Mouse (Mus musculus) midbrain, embryonic 13.5 days (tissue): ENCODE results near the gene Chrm3. TPM values are rescaled to one million over a fixed set of nuclear protein-coding genes. Genes with fewer than 3 reads are reported as not detected.
"Not testable (repeated sequence)": the region's sequence is repeated elsewhere in the genome, so short reads cannot be mapped to it uniquely, and the experiment has no call there.

Experiments
- ATAC-seq: fragments of 200-750 bp; cut with Nextera tagmentation; 2 replicates; pipeline ENCODE4 v1.8.0; 2017; ENCODE audit warnings: mild to moderate bottlenecking, moderate TSS enrichment, moderate library complexity
- H3K27ac ChIP-seq: fragments of 300-500 bp; sonication (generic); 2 replicates; pipeline ENCODE4 v1.5.1; 2015; ENCODE audit warnings: inconsistent platforms, mild to moderate bottlenecking, moderate library complexity
- H3K27me3 ChIP-seq: fragments of 300-500 bp; sonication (generic); 2 replicates; pipeline ENCODE4 v1.6.1; 2015; ENCODE audit warnings: mild to moderate bottlenecking, inconsistent platforms
- H3K36me3 ChIP-seq: fragments of 300-500 bp; sonication (generic); 2 replicates; pipeline ENCODE4 v1.6.1; 2015; ENCODE audit warnings: mild to moderate bottlenecking, inconsistent platforms
- H3K4me1 ChIP-seq: fragments of 300-500 bp; sonication (generic); replicated peaks from 2 replicates; pipeline ENCODE4 v1.6.1; 2015; ENCODE audit warnings: inconsistent platforms
- H3K4me2 ChIP-seq: fragments of 300-500 bp; sonication (generic); replicated peaks from 2 replicates; pipeline ENCODE4 v1.6.1; 2015; ENCODE audit warnings: moderate library complexity, mild to moderate bottlenecking, inconsistent platforms
- H3K4me3 ChIP-seq: fragments of 300-500 bp; sonication (generic); replicated peaks from 2 replicates; pipeline ENCODE4 v1.5.1; 2015; ENCODE audit warnings: mild to moderate bottlenecking, inconsistent platforms
- H3K9ac ChIP-seq: fragments of 300-500 bp; sonication (generic); replicated peaks from 2 replicates; pipeline ENCODE4 v1.6.1; 2015; ENCODE audit warnings: mild to moderate bottlenecking, inconsistent platforms
- H3K9me3 ChIP-seq: fragments of 300-500 bp; sonication (generic); 2 replicates; pipeline ENCODE4 v1.6.1; 2016; ENCODE audit warnings: mild to moderate bottlenecking, inconsistent platforms
- WGBS: fragments of 180-500 bp; shearing (Covaris S2); methylation state at CpG from one replicate; pipeline ENCODE4 v1.1.7; 2015; 5-methylcytosine and 5-hydroxymethylcytosine counted together
- polyA plus RNA-seq: library from polyadenylated mRNA; unstranded; fragments of >200 nt; fragmentation: Nextera tagmentation; extraction: Ambion mirVana; gene quantifications from 2 replicates; pipeline ENCODE4 v1.2.1, GENCODE M21; 2015

The Chrm3 gene
- 1.4 and 1.5 TPM in 2 replicates for polyA plus RNA-seq

- Histone ChIP-seq H3K9me3 (no peaks in the 10 kb centered on the region), H3K4me2 (peak within 1 kb of the TSS; percentile 83), H3K36me3 (no peaks in the 10 kb centered on the region), H3K27ac (0 out of 2 replicates have a peak within 1 kb of the TSS, but pooled peaks have one; percentile 2), H3K27me3 (peaks cover 43% of the 10 kb centered on the region), H3K9ac (peak within 1 kb of the TSS; percentile 66), H3K4me1 (peaks cover 15% of the 10 kb centered on the region), H3K4me3 (peak within 1 kb of the TSS; percentile 69)
- WGBS = 1% methylated on average over 18 of the region's 18 CpGs
- ATAC-seq = peak; percentile 93
Measured at GRCm38 (mm10) chr13:10360777-10361176, at the start of gene Chrm3. Gene Chrm3, minus strand, starts transcription at chr13:10360847.

DNA sequence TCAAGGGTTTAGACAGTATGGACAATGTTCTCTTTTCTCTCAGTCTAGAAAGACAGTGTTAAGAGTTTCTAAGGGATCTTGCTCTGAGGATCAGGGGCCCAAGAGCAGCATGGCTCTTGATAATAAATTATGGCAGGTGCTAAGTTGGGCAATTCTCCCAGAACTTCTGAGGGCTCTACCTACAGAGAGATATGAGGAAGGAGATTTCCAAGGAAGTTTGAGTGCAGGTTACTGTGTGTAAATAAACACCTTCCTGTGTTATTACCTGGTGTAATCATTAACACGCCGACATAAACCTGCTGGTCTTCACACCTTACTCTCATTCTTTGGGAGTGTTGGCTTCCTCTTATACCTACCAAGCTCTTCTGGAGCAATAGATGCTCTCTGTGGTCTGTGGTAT lies 33.7 kb upstream of the Chrm3 start:
- no peak overlapping the region for H3K4me3 ChIP-seq
- no peak overlapping the region for H3K27ac ChIP-seq
- WGBS = 95% methylated on average over 2 of the region's 2 CpGs
- no peaks in the 10 kb centered on the region for H3K4me1 ChIP-seq
- H3K9me3 ChIP-seq = no peaks in the 10 kb centered on the region
- no peaks in the 10 kb centered on the region for H3K27me3 ChIP-seq
- no peak overlapping the region for H3K4me2 ChIP-seq
- no peaks in the 10 kb centered on the region for H3K36me3 ChIP-seq
- no peak for ATAC-seq
- no peak overlapping the region for H3K9ac ChIP-seq

DNA sequence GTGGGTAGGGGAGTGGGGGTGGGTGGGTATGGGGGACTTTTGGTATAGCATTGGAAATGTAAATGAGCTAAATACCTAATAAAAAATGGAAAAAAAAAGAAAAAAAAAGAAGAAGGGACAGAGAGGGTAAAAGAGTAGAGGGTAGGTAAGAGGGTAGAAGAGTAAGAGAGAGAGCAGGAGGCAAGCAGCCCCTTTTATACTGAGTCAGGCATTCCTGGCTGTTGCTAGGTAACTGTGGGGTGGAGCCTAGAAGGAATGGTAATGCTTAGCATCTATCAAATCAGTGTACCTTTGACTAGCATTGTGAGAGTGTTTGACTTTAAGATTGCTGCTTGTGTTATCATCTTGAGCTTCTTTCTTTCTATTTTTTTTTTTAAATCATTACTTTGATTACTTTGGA lies 14.8 kb upstream of the Chrm3 start:
- not testable (repeated sequence) for H3K4me3 ChIP-seq, H3K9ac ChIP-seq, H3K36me3 ChIP-seq, ATAC-seq, H3K27ac ChIP-seq, H3K4me1 ChIP-seq, H3K9me3 ChIP-seq, H3K4me2 ChIP-seq, H3K27me3 ChIP-seq

DNA sequence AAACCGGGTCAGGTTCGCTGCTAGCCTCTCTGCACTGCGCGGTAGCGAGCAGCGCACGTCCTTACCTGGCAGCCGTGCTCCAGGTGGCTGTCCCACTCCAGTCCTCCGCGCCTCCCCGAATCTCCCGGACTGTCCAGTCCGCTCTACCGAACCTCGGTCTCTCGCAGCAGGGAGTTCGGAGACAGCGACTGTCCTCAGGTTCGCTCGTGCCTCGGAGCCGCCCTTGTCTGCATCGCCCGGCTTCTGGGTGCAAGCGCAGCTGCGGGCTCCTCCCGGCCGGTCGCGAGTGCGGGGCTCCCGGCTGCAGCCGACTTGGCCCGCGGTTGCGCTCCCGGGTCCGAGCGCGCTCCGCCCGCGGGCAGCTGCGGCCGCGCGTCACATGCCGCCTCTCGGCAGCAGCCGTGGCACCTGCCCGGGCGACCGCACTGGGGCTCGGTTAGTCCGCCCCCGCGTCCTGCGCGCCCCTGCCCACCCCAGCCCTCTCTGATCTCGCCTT lies 400 bp downstream of the Chrm3 start:
- WGBS = 0% methylated on average over 39 of the region's 60 CpGs
- peaks cover 43% of the 10 kb centered on the region for H3K27me3 ChIP-seq
- H3K27ac ChIP-seq = 0 out of 2 replicates have a peak overlapping the region, but pooled peaks have one; percentile 2
- H3K9ac ChIP-seq = peak overlapping the region; percentile 66
- H3K36me3 ChIP-seq = no peaks in the 10 kb centered on the region
- peak overlapping the region; percentile 83 for H3K4me2 ChIP-seq
- H3K9me3 ChIP-seq = no peaks in the 10 kb centered on the region
- H3K4me1 ChIP-seq = peaks cover 15% of the 10 kb centered on the region
- peak; percentile 85 for ATAC-seq
- H3K4me3 ChIP-seq = peak overlapping the region; percentile 69

- Histone ChIP-seq H3K27me3 (peaks cover 43% of the 10 kb centered on the region), H3K27ac (0 out of 2 replicates have a peak overlapping the region, but pooled peaks have one; percentile 2), H3K36me3 (no peaks in the 10 kb centered on the region), H3K9ac (peak overlapping the region; percentile 66), H3K4me3 (peak overlapping the region; percentile 69), H3K4me1 (peaks cover 15% of the 10 kb centered on the region), H3K4me2 (peak overlapping the region; percentile 83), H3K9me3 (no peaks in the 10 kb centered on the region)
- no peak; the same call in 1 of the 2 replicates for ATAC-seq
- WGBS = 2% methylated on average over 26 of the region's 26 CpGs
Measured at GRCm38 (mm10) chr13:10359516-10360198, 990 bp downstream of the Chrm3 start.

GRCm38 (mm10) chr13:10355796-10356195 lies 4.9 kb downstream of the Chrm3 start:
- Histone ChIP-seq H3K4me1 (peaks cover 10% of the 10 kb centered on the region), H3K9ac (no peak overlapping the region), H3K4me2 (no peak overlapping the region), H3K9me3 (no peaks in the 10 kb centered on the region), H3K27me3 (peaks cover 21% of the 10 kb centered on the region), H3K36me3 (no peaks in the 10 kb centered on the region), H3K27ac (no peak overlapping the region), H3K4me3 (no peak overlapping the region)
- 89% methylated on average over 5 of the region's 5 CpGs for WGBS
- ATAC-seq = no peak

GRCm38 (mm10) chr13:10354885-10355575 lies 5.6 kb downstream of the Chrm3 start:
- Histone ChIP-seq H3K9ac (no peak overlapping the region), H3K27me3 (peaks cover 18% of the 10 kb centered on the region), H3K4me2 (no peak overlapping the region), H3K27ac (no peak overlapping the region), H3K4me3 (no peak overlapping the region), H3K9me3 (no peaks in the 10 kb centered on the region), H3K4me1 (peaks cover 7% of the 10 kb centered on the region), H3K36me3 (no peaks in the 10 kb centered on the region)
- no peak for ATAC-seq
- 81% methylated on average over 2 of the region's 2 CpGs for WGBS

GRCm38 (mm10) chr13:10352141-10352540 lies 8.5 kb downstream of the Chrm3 start:
- no peak for ATAC-seq

DNA sequence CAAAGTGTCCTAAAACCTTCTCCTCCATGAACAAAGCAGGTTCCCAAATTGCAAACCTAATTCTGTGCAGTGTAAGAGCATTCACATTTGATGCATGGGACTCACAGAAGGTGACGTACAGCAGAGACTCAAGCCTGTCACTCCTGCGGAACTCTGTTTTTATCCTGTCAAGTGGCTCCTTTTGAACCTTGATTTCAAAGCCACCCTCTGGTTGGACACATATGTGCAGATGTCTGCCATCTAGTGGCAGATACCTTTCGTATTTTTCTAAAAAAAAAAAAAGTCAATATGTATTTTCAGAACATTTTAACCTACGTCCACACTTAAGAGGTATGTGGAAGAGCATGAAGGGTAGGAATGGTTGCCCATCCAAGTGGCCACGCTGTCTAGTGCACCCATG lies 16.3 kb downstream of the Chrm3 start:
- no peak for ATAC-seq
- no peaks in the 10 kb centered on the region for H3K27me3 ChIP-seq
- H3K4me3 ChIP-seq = no peak overlapping the region
- no peak overlapping the region for H3K4me2 ChIP-seq
- no peaks in the 10 kb centered on the region for H3K9me3 ChIP-seq
- WGBS = 68% methylated on average over 5 of the region's 5 CpGs
- no peak overlapping the region for H3K9ac ChIP-seq
- no peaks in the 10 kb centered on the region for H3K36me3 ChIP-seq
- no peaks in the 10 kb centered on the region for H3K4me1 ChIP-seq
- H3K27ac ChIP-seq = no peak overlapping the region

More at GRCm38 (mm10) chr13:10352141-10352540, 8.5 kb downstream of the Chrm3 start:
- H3K27me3 ChIP-seq = no peaks in the 10 kb centered on the region
- H3K4me2 ChIP-seq = no peak overlapping the region
- no peaks in the 10 kb centered on the region for H3K36me3 ChIP-seq
- H3K9me3 ChIP-seq = no peaks in the 10 kb centered on the region
- H3K4me3 ChIP-seq = no peak overlapping the region
- no peaks in the 10 kb centered on the region for H3K4me1 ChIP-seq
- no peak overlapping the region for H3K9ac ChIP-seq
- H3K27ac ChIP-seq = no peak overlapping the region
- WGBS = 76% methylated on average over 1 of the region's 1 CpGs

DNA sequence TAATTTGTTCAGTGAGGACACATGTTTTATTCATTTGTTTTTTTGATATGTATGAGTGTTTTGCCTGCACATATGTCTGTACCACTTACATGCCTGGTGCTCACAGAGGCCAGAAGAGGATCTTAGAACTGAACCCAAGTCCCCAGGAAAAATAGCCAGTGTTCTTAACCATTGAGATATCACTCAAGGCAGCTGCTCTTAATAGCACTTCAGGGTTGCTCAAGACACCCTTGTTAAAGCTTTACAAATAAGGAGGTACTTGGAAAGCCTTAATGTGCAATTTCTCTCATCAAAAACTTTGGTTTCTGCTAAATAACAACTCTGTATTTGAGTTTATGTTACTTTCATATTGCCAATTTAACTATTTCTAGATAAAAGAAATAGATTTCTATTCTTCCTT lies 25.1 kb downstream of the Chrm3 start:
- Histone ChIP-seq H3K4me2 (no peak overlapping the region), H3K36me3 (no peaks in the 10 kb centered on the region), H3K9ac (no peak overlapping the region), H3K4me1 (no peaks in the 10 kb centered on the region), H3K27me3 (no peaks in the 10 kb centered on the region), H3K4me3 (no peak overlapping the region), H3K27ac (no peak overlapping the region), H3K9me3 (no peaks in the 10 kb centered on the region)
- ATAC-seq = no peak

- Histone ChIP-seq H3K9ac (no peak overlapping the region), H3K27me3 (no peaks in the 10 kb centered on the region), H3K36me3 (no peaks in the 10 kb centered on the region), H3K4me2 (no peak overlapping the region), H3K4me1 (no peaks in the 10 kb centered on the region), H3K27ac (no peak overlapping the region), H3K4me3 (no peak overlapping the region), H3K9me3 (no peaks in the 10 kb centered on the region)
- ATAC-seq = no peak
- WGBS = 96% methylated on average over 4 of the region's 4 CpGs
Measured at GRCm38 (mm10) chr13:10332762-10333161, 27.9 kb downstream of the Chrm3 start.

DNA sequence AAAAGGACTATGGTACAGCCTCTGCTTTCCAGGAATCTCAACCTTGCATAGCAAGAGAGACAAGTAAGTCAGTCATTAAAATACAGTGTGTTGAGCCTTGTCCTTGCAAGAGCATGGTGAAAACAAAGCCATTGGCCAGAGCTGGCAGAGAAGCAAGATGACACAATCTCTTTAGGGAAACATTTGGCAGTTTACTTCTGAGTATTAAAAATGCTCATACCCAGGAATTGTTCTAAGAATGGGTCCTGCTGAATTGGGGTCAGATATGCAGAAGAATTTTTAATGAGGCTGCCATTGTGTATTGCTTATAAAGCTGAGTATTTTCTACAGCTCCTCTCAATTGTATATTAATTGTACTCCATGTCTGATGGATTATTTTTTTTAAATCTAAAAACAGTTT lies 50.8 kb downstream of the Chrm3 start:
- H3K4me2 ChIP-seq = no peak overlapping the region
- H3K27ac ChIP-seq = no peak overlapping the region
- H3K9ac ChIP-seq = no peak overlapping the region
- no peaks in the 10 kb centered on the region for H3K27me3 ChIP-seq
- no peaks in the 10 kb centered on the region for H3K4me1 ChIP-seq
- H3K9me3 ChIP-seq = no peaks in the 10 kb centered on the region
- H3K4me3 ChIP-seq = no peak overlapping the region
- no peak for ATAC-seq
- no peaks in the 10 kb centered on the region for H3K36me3 ChIP-seq
